Mouse (Mus musculus) cerebellum, adult 18-20 months (tissue): ENCODE data around the gene Timm8a1.

Experiments
- DNase-seq, 2 experiments: peaks; one replicate each; pipeline ENCODE4 v3.0.0; 2021

Gene Timm8a1

DNA sequence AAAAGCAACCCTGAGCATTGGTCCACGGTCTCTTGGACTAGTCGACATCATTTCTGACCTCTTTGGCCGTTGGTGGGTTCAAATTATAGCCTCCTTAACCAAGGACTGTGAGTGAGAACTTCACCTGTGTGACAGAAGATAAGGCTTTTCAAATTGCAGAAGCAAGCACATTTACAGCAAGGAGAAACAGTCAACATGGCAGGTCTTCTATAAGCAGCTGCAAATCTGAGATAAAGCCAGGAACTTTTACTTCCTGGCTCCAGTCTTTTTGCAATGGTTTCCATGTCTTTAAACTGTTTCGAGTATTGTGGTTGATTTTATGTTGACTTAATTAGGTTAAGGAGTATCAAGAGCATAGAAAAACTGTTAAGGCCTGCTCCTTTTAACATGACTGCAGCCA, 17.9 kb downstream of the Timm8a1 start:
- no peak for DNase-seq

DNA sequence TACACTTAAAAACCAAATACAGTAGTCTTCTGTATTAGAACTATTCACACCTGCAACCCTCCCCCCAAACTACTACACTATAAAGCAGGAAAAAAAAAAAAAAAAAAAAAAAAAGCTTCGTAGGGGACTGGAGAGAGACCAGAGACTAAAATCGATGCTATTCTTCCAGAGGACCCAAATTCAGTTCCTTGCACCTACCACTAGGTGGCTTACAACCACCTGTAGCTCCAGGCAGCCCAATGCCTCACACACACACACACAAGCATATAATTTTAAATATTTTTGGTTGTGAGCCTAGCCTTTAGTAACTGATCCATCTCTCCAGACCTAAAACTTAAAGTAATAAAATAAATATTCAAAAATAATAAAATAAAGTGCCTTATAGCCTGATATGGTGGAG, 32.2 kb downstream of the Timm8a1 start:
- DNase-seq: peak in 1 of 2 experiments; percentile 7

DNA sequence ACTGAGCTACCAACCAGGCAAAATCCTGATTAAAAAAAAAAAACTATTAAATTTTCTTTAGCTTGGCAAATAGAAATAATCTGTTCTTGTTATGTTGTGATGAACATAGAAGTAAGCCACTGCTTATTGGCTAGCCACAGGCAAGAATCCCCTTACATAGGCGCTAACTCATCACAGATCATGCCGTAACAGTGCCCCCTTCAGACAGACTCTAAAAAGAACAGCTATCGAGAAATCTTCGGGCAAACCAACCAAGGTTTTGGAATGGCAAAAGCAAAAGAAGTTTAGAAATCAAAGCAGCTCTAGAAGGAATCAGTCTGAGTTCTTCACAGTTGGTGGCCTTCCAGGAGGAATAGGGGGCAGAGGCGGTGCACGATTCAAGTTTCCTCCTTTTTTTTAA, 33.7 kb downstream of the Timm8a1 start:
- DNase-seq: no peak

DNA sequence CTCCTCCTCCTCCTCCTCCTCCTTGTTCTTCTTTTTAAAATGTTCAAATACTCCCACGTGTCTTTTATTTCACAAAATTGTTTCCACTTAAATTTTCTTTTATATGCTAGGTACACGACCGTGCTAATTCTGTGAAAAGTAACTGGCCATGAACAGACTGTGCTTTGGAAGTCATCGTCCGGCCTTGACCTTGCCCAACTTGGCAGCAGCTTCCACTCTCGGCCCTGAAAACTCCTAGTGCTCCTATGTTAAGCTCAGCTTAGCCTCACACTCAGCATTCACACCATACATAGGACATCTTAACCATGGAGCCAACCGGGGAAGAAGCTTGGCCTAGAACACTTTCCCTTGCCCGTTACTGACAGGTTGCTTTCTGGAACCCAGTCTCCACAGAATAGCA, 41.0 kb downstream of the Timm8a1 start:
- no peak for DNase-seq
